Comparison of ENCODE assay signal across 25 mouse cellular contexts in genomic region chr6:91788311-91788798, GRCm38 (mm10). TPM values are rescaled to one million over a fixed set of nuclear protein-coding genes. Genes with fewer than 3 reads are reported as not detected.
"Had no signal": no experiment of that assay in that cellular context is flagged by ENCODE, and none has a peak within 500 bp of the region (broad histone marks: within the 10 kb centered on the region; RNA-seq: fewer than 3 reads in every experiment).

No protein-coding gene starts in this region.

- H3K9ac ChIP-seq: limb, embryonic 12.5 days; limb, embryonic 15.5 days; liver, embryonic 14.5 days; liver, postnatal 0 days; lung, embryonic 14.5 days; midbrain, embryonic 13.5 days; neural tube, embryonic 13.5 days; stomach, embryonic 15.5 days had no signal

- H3K9me3 ChIP-seq: limb, embryonic 12.5 days; limb, embryonic 15.5 days; midbrain, embryonic 13.5 days; neural tube, embryonic 13.5 days; stomach, embryonic 15.5 days had no signal

- H3K27me3 ChIP-seq: limb, embryonic 12.5 days; limb, embryonic 15.5 days; midbrain, embryonic 13.5 days; neural tube, embryonic 13.5 days; stomach, embryonic 15.5 days had no signal

- DNase-seq: kidney, postnatal 10 days; kidney, postnatal 36 days; layer of hippocampus, postnatal 36 days; left cerebral cortex, postnatal 4 days; liver, postnatal 0 days; lung, embryonic 14.5 days; retina, postnatal 1 day; right cerebral cortex, postnatal 25 days; spleen, adult 18-20 months; thymus, postnatal 25 days had no signal

- H3K4me2 ChIP-seq: limb, embryonic 12.5 days; limb, embryonic 15.5 days; liver, embryonic 11.5 days; lung, embryonic 14.5 days; midbrain, embryonic 13.5 days; neural tube, embryonic 13.5 days; stomach, embryonic 15.5 days had no signal

- H3K4me1 ChIP-seq: limb, embryonic 12.5 days; stomach, embryonic 15.5 days had no signal

- ATAC-seq: liver, postnatal 0 days; lung, postnatal 0 days; midbrain, embryonic 13.5 days; midbrain, embryonic 16.5 days had no signal

- H3K4me3 ChIP-seq: left cerebral cortex, adult 2 months; limb, embryonic 12.5 days; limb, embryonic 15.5 days; midbrain, embryonic 13.5 days; myocyte; neural tube, embryonic 13.5 days; stomach, embryonic 15.5 days had no signal

- H3K36me3 ChIP-seq: limb, embryonic 12.5 days; limb, embryonic 15.5 days; stomach, embryonic 15.5 days had no signal

- H3K27ac ChIP-seq: left cerebral cortex, adult 2 months; limb, embryonic 12.5 days; limb, embryonic 15.5 days; liver, embryonic 14.5 days; macrophage; midbrain, embryonic 13.5 days; neural tube, embryonic 13.5 days; stomach, embryonic 15.5 days had no signal

RNA-seq across cellular contexts. Expression of gene Grip2, which starts 38.7 kb away (rescaled TPM):
- total RNA-seq: megakaryocyte, adult 5-6 weeks; monocyte, adult 5-6 weeks; neutrophil, adult 5-6 weeks had no signal
- polyA plus RNA-seq: liver, postnatal 0 days; macrophage had no signal
